Mouse (Mus musculus) intestine, embryonic 14.5 days (tissue): ENCODE measurements around the gene Ajap1. TPM values are rescaled to one million over a fixed set of nuclear protein-coding genes. Genes with fewer than 3 reads are reported as not detected.

Experiments used
- ATAC-seq: fragments of 200-750 bp; cut with Nextera tagmentation; replicated peaks from 2 replicates; pipeline ENCODE4 v1.8.0; 2017; ENCODE audit warnings: low read depth, moderate number of reproducible peaks, moderate TSS enrichment, moderate library complexity; ENCODE audit not compliant: low FRiP score, low TSS enrichment
- DNase-seq: peaks from one replicate; pipeline ENCODE4 v3.0.0-alpha.2; 2018; ENCODE audit warnings: low spot score
- H3K27ac ChIP-seq: fragments of 300-500 bp; sonication (generic); 2 replicates; pipeline ENCODE4 v1.5.1; 2014; ENCODE audit warnings: low read depth, mild to moderate bottlenecking, control low read depth
- H3K27me3 ChIP-seq: fragments of 300-500 bp; sonication (generic); replicated peaks from 2 replicates; pipeline ENCODE4 v1.6.1; 2014; ENCODE audit warnings: low read length, control low read depth; ENCODE audit not compliant: control insufficient read depth, insufficient read depth
- H3K36me3 ChIP-seq: fragments of 300-500 bp; sonication (generic); 2 replicates; pipeline ENCODE4 v1.6.1; 2014; ENCODE audit warnings: low read length, control low read depth; ENCODE audit not compliant: control insufficient read depth, insufficient read depth
- H3K4me1 ChIP-seq: fragments of 300-500 bp; sonication (generic); replicated peaks from 2 replicates; pipeline ENCODE4 v1.6.1; 2014; ENCODE audit warnings: low read length, control low read depth, mixed read lengths; ENCODE audit not compliant: control insufficient read depth, insufficient read depth
- H3K4me2 ChIP-seq: fragments of 300-500 bp; sonication (generic); 2 replicates; pipeline ENCODE4 v1.6.1; 2014; ENCODE audit warnings: low read length
- H3K4me3 ChIP-seq: fragments of 300-500 bp; sonication (generic); 2 replicates; pipeline ENCODE4 v1.5.1; 2014; ENCODE audit warnings: low read depth, low read length, control low read depth, mixed read lengths
- H3K9ac ChIP-seq: fragments of 300-500 bp; sonication (generic); 2 replicates; pipeline ENCODE4 v1.6.1; 2014; ENCODE audit warnings: mild to moderate bottlenecking, low read length
- H3K9me3 ChIP-seq: fragments of 300-500 bp; sonication (generic); 2 replicates; pipeline ENCODE4 v1.6.1; 2016; ENCODE audit warnings: low read length, control low read depth; ENCODE audit not compliant: control insufficient read depth
- WGBS: fragments of 180-500 bp; shearing (Covaris S2); extraction: QIAGEN DNeasy Blood & Tissue Kit; methylation state at CpG from one replicate; pipeline ENCODE4 v1.1.7; 2014; 5-methylcytosine and 5-hydroxymethylcytosine counted together
- polyA plus RNA-seq: library from polyadenylated mRNA; unstranded; fragments of >200 nt; fragmentation: Nextera tagmentation; extraction: Ambion mirVana; gene quantifications from 2 replicates; pipeline ENCODE4 v1.2.1, GENCODE M21; 2014

Gene Ajap1
- polyA plus RNA-seq, 1 experiment from 2014 or later: 1.3 TPM

DNA sequence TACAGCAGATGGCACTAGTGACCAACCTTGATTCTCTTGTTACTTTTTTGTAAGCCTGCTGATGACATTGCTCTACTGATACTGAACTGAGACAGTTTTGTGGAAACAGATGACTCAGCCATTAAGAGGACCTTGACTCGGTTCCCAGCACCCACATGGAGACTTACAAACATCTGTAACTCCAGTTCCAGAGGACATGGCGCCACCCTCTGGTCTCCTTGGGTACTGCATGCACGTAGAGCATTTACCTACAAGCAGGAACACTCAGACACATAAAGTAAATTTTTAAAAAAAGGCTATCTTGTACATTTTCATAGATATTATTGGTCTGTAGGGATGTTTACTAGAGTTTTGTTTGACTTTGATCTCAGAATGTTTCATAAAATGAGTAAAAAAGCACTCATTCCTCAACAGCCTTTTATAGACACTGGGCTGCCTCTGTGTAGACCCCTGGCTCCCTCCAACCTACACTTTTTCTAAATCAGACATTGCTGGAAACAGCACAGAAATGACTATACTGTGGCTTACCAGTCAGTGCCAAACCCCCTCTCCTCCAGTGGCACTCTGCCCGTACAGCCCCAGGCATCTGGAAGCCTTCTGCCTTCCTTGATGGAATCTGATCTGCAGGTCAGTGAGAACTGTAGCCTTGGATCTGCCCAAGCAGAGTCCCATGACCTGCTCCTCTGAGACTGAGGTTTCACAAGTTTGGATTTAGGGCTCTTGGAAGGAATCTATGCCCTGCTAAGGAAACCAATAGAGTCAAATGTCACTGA is 8.9 kb downstream of the Ajap1 start:
- no peak overlapping the region for H3K27ac ChIP-seq
- H3K9me3 ChIP-seq: peaks cover 6% of the 10 kb centered on the region; the same call in 1 of the 2 replicates
- H3K9ac ChIP-seq: no peak overlapping the region
- no peaks in the 10 kb centered on the region for H3K4me1 ChIP-seq
- H3K36me3 ChIP-seq: no peaks in the 10 kb centered on the region
- ATAC-seq (no peak), DNase-seq (no peak)
- H3K4me3 ChIP-seq: no peak overlapping the region
- WGBS: 77% methylated on average over 4 of the region's 4 CpGs
- H3K4me2 ChIP-seq: no peak overlapping the region
- peaks cover 18% of the 10 kb centered on the region for H3K27me3 ChIP-seq

DNA sequence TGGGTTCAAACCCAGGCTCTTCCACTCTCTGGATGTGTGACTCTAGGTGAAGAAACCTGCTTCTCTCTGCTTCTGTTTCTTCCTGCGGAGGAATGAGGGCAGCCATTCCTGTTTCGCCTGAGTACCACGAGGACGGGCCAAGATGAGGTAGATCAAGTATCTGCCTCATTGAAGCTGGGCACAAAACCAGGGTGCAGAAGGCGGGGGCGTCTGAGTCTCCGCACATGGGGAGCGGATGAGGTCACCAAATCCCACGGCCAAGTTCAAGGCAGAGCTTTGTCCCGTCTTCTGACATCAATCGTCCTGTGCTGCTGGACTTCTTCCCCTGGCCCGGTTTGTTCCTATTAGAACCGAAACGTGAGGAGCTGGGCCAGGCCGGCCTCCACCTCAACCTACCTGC is 12.9 kb downstream of the Ajap1 start:
- 88% methylated on average over 15 of the region's 15 CpGs for WGBS
- Histone ChIP-seq H3K4me3 (no peak overlapping the region), H3K27me3 (no peaks in the 10 kb centered on the region), H3K4me1 (no peaks in the 10 kb centered on the region), H3K4me2 (no peak overlapping the region), H3K36me3 (no peaks in the 10 kb centered on the region), H3K9ac (no peak overlapping the region), H3K9me3 (peaks cover 6% of the 10 kb centered on the region; the same call in 1 of the 2 replicates), H3K27ac (no peak overlapping the region)
- no peak for DNase-seq
- no peak for ATAC-seq

DNA sequence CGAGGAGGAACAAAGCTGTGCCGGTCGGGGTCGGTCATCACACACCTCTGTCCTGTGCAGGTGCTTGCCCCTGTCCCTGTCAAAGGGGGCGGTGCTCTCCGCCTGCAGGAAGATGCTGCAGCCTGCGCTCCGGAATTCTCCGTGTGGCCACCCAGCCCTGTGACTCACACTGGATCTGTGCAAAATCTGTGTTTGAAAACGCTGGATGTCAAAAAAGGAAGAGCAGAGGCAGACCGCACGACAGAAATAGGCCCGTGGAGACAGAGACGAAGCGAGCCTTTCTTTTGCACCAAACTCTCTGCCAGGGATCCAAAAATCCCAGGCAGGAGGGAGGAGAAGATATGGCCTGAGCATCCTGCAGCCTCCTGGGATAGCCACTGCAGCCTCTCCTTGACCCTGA is 22.7 kb downstream of the Ajap1 start:
- H3K27me3 ChIP-seq: no peaks in the 10 kb centered on the region
- H3K9me3 ChIP-seq: no peaks in the 10 kb centered on the region
- H3K4me1 ChIP-seq: no peaks in the 10 kb centered on the region
- no peak for ATAC-seq
- no peak overlapping the region for H3K4me3 ChIP-seq
- H3K27ac ChIP-seq: no peak overlapping the region
- no peak overlapping the region for H3K4me2 ChIP-seq
- H3K9ac ChIP-seq: no peak overlapping the region
- WGBS: 74% methylated on average over 15 of the region's 15 CpGs
- DNase-seq: no peak
- H3K36me3 ChIP-seq: no peaks in the 10 kb centered on the region

DNA sequence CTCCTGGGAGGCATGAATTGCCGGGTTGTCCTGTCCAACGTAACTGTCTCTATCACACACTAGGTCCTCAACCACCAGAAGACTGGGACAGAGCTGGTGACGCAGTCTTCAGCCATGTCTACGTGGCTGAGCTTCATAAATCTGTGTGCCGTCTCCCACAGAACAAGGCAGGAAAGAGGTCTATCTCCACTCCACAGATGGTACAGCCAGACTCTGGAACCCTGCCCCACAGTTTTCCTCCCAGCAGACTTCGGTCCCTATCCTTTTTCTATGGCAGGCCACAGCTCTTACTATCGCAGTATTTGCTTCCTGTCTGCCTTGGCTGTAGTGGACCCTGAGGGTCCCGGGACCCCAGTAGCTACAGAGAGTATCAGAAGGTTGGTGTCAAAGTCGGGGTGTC is 23.1 kb downstream of the Ajap1 start:
- Histone ChIP-seq H3K4me1 (no peaks in the 10 kb centered on the region), H3K9ac (no peak overlapping the region), H3K27me3 (no peaks in the 10 kb centered on the region), H3K9me3 (no peaks in the 10 kb centered on the region), H3K4me3 (no peak overlapping the region), H3K4me2 (no peak overlapping the region), H3K36me3 (no peaks in the 10 kb centered on the region), H3K27ac (no peak overlapping the region)
- 90% methylated on average over 9 of the region's 9 CpGs for WGBS
- ATAC-seq: no peak
- no peak for DNase-seq

DNA sequence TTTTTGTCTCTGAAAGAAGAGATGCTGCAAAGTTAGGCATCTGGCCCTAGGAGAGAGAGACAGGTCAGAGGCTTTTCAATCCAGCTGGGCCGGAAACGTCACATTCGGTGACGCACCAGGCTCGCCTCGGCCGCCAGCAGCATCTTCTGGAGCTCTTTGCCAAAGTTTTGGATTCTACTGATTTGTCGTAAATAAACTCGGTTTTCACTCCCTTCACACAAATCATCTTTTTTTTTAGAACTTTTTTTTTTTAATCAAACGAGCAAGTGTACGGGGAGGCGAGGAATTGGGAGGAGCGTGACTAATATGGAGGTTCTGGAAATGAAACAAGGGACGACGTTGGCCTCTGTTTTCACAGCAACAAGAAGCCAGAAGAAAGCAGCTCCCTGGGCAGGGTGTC is 23.8 kb downstream of the Ajap1 start:
- Histone ChIP-seq H3K27me3 (no peaks in the 10 kb centered on the region), H3K27ac (no peak overlapping the region), H3K9me3 (no peaks in the 10 kb centered on the region), H3K4me1 (no peaks in the 10 kb centered on the region), H3K9ac (no peak overlapping the region), H3K4me2 (no peak overlapping the region), H3K4me3 (no peak overlapping the region), H3K36me3 (no peaks in the 10 kb centered on the region)
- DNase-seq (no peak), ATAC-seq (no peak)
- 90% methylated on average over 15 of the region's 15 CpGs for WGBS

DNA sequence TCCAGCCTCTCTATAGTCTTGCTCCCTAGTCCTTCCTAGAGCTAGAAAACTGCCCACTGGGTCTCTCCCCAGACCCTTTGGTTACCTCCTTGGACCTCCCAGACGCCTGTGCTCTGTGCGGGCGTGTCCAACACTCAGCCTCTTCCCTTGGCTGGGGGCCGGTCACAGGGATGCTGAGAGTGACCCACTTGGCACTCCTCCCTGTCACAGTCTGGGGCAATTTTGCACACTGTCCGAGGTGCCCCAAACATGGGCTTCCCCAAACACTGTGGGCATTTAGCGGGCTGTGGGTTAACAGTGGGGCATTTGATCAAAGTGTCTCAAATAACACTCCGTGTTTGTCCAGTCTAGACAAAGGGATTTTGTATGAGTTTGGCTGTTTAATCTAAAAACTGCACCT is 29.1 kb downstream of the Ajap1 start:
- no peaks in the 10 kb centered on the region for H3K27me3 ChIP-seq
- H3K9me3 ChIP-seq: no peaks in the 10 kb centered on the region
- no peak overlapping the region for H3K4me2 ChIP-seq
- H3K36me3 ChIP-seq: no peaks in the 10 kb centered on the region
- H3K27ac ChIP-seq: no peak overlapping the region
- H3K4me1 ChIP-seq: no peaks in the 10 kb centered on the region
- no peak overlapping the region for H3K4me3 ChIP-seq
- no peak for ATAC-seq
- H3K9ac ChIP-seq: no peak overlapping the region
- 88% methylated on average over 7 of the region's 7 CpGs for WGBS
- DNase-seq: no peak

DNA sequence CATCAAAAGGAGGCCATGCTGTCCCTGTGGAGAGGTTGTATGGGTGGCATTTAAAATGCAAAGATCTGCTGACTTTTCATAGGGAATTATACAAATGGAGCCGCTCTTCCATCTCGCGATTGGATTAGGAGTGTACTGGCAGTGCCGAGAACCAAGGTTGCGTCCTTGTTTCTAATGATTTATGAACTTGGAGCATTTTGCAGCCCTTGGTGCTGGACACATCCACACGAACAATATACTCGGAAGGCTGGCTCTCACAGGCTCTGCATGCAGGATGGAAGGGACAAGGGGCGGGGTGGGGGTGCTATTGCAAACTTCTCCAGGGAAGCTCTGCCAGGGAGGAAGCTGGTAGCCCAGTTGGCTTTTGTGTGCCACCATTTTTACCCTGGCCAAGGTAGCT is 31.1 kb downstream of the Ajap1 start:
- DNase-seq: no peak
- H3K4me3 ChIP-seq: no peak overlapping the region
- H3K27me3 ChIP-seq: no peaks in the 10 kb centered on the region
- no peak overlapping the region for H3K4me2 ChIP-seq
- ATAC-seq: no peak
- H3K4me1 ChIP-seq: no peaks in the 10 kb centered on the region
- WGBS: 90% methylated on average over 8 of the region's 8 CpGs
- H3K36me3 ChIP-seq: no peaks in the 10 kb centered on the region
- H3K9me3 ChIP-seq: no peaks in the 10 kb centered on the region
- H3K27ac ChIP-seq: no peak overlapping the region
- H3K9ac ChIP-seq: no peak overlapping the region

DNA sequence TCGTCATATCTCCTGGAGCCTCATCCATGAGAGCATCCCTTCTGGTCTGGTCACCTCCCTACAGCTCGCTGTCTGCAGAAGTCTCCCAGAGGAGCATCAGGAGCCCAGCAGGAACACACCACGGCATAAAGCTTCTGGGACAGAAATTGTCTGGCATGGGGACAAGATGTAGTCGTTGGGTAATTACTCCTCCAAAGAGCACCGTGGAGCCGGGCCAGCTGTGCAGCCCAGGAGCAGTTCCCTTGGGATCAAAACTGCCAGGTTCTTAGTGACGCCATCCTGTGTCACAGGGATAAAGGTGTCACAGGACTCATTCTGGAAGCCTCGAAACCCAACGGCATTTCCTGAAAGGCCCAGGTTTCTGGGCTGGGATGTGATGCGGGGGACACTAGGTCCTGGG is 40.1 kb downstream of the Ajap1 start:
- Histone ChIP-seq H3K4me2 (no peak overlapping the region), H3K27me3 (no peaks in the 10 kb centered on the region), H3K9ac (no peak overlapping the region), H3K9me3 (no peaks in the 10 kb centered on the region), H3K36me3 (no peaks in the 10 kb centered on the region), H3K27ac (no peak overlapping the region), H3K4me3 (no peak overlapping the region), H3K4me1 (no peaks in the 10 kb centered on the region)
- DNase-seq: no peak
- ATAC-seq: no peak
- WGBS: 89% methylated on average over 10 of the region's 10 CpGs

DNA sequence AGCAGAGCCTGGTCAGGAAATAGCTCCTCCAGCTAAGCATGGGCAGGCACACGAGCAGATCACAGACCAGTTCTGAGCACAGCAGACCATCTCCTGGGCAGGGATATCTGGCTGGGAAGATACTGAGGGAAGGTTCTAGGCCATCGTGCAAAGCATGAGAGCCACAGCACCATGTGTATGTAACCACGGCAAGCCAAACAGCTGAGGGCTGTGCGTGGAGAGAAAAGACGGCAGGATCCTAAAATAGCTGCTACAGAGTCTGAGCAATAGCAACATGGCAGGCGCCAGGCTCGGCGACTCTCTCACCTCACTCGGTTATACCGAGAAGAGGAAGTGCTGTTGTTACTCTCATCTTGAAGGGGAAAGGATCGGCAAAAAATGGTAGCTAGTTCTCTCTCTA is 42.7 kb downstream of the Ajap1 start:
- Histone ChIP-seq H3K9ac (no peak overlapping the region), H3K9me3 (no peaks in the 10 kb centered on the region), H3K36me3 (no peaks in the 10 kb centered on the region), H3K4me3 (no peak overlapping the region), H3K27ac (no peak overlapping the region), H3K27me3 (no peaks in the 10 kb centered on the region), H3K4me1 (no peaks in the 10 kb centered on the region), H3K4me2 (no peak overlapping the region)
- 76% methylated on average over 11 of the region's 11 CpGs for WGBS
- ATAC-seq: no peak
- no peak for DNase-seq
